Mouse (Mus musculus) lung, postnatal 10 days (tissue): Measurements from ENCODE around the gene 2900026A02Rik.

Experiments used
- DNase-seq: peaks from one replicate; pipeline ENCODE4 v3.0.0; 2021

2900026A02Rik gene

GRCm38 (mm10) chr5:113119861-113120465, 101.1 kb downstream of the 2900026A02Rik start:
- no peak for DNase-seq

GRCm38 (mm10) chr5:113119291-113119690, 101.7 kb downstream of the 2900026A02Rik start:
- DNase-seq, result no peak

DNA sequence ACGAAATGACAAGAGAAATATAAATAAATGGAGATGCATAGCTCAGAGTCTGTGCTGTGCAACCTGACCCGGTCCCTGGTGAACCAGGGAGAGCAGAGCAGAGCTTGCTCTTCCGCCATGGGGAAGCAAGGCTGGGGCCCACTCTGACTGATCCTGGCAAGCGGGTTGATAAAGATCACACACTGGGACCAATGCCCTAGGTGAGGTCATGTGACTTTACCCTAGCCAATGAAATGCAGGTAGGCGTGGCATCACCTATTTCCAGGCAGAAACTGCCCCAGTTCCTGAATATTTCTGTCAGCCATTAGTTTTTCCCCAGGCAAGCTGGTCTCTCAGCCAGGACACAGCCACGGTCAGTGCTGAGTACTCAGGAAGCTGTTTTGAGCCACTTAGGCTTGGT, 102.3 kb downstream of the 2900026A02Rik start:
- no peak for DNase-seq

- DNase-seq, result no peak
Observed at GRCm38 (mm10) chr5:113117361-113117760, 103.7 kb downstream of the 2900026A02Rik start.

GRCm38 (mm10) chr5:113115896-113116295, 105.1 kb downstream of the 2900026A02Rik start:
- no peak for DNase-seq

DNA sequence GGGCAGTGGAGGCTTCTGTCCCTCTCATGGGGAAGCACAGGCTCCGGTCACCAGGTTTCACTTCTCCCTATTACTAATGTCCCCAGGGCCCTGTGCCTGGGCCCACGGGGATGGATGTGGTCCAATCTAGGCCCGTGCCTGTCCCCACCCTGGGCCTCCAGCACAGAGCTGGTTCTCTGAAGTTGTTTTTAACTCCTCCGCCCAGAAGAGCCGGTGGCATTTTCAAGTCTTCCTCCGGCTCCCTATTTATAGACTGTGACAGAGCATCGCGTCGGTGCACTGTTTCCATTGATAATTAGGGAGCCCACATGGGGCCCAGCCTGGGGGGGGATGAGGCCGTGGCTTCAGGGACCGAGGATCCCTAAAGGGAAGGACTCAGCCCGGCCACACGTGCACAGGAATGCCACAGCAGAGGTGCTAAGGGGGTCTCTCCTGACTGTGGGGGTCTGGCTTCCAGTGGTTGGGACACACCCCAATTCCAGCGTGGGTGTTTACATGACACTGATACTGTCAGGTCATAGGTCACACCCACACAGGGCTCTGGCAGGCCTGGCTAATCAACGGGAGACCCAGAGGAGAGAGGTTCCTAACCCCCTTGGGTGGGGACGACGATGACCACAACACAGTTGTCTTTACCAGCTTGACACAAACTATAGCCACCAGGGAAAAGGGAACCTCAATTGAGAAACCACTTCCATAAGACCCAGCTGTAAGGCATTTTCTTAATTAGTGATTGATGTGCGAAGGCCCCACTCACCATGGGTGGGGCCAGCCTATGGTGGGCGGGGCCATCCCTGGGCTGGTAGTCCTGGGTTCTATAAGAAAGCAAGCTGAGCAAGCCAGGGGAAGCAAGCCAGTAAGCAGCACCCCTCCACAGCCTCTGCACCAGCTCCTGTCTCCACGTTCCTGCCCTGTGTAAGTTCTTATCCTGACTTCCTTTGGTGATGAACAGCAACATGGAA, 106.5 kb downstream of the 2900026A02Rik start:
- DNase-seq, result no peak

- DNase-seq, result no peak
Observed at GRCm38 (mm10) chr5:113113120-113113519, 107.9 kb downstream of the 2900026A02Rik start.

- DNase-seq, result no peak
Observed at GRCm38 (mm10) chr5:113111336-113111735, 109.7 kb downstream of the 2900026A02Rik start.

- no peak for DNase-seq
Observed at GRCm38 (mm10) chr5:113110929-113111328, 110.1 kb downstream of the 2900026A02Rik start.

DNA sequence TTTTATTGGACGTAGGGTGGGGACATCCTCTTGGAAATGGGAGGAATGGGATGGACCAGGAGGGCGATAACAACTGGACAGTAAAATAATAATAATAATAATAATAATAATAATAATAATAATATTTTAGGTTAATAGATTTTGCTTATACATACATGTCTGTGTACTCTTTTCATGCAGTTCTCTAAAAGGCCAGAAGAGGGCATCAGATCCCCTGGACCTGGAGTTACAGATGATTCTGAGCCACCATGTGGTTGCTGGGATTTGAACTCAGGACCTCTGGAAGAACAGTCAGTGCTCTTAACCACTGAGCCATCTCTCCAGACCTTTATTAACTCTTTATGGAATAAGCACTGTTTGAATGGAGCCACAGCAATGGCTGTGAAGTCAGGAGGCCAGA, 111.4 kb downstream of the 2900026A02Rik start:
- DNase-seq, result peak; percentile 58

DNA sequence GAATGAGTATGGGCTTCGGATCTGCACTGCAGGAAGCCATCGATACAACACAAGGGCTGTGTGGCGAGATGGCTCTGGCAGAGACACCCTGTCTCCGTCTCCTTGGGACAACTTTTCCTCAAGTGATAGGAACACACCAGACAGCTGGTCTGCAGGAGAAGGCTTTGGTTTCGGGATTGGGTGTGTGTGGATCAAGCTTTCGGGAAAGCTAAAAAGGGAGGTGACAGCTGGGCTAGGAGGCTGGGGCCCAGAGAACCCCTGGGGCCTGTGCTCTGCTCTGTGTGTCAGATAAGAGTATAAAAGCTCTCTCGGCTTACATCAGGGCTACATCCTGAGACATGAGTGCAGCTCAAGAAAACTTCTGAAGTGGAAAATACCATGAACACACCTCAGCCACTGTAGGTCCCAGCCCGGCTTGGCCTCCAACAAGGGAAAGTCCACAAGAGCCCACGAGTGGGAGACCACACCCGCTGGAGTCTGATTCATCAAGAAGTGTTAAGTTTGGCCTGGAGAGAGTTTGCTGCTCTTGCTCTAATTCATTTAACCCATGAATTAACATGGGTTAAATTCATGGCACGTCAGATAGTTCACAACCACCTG, 112.8 kb downstream of the 2900026A02Rik start:
- DNase-seq, result no peak

DNA sequence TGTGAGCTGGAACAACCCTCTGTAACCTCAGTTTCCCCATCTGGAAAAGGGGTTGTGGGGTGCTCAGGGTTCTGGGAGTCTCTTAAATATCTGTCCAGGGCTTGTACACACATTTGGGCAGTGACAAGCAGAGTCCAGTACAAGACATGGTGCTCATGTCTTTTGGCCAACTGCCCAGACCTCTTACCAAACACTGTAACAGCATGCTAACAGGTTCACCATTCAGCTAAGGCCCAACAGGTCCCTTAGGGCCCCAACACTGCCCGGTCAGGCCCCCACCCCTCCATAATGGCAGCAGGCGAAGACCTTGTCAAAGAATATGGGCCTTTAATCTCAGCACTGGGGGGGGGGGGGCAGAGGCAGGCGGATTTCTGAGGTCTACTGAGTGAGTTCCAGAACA, 113.3 kb downstream of the 2900026A02Rik start:
- DNase-seq, result peak; percentile 55

GRCm38 (mm10) chr5:113106594-113106993, 114.4 kb downstream of the 2900026A02Rik start:
- no peak for DNase-seq

DNA sequence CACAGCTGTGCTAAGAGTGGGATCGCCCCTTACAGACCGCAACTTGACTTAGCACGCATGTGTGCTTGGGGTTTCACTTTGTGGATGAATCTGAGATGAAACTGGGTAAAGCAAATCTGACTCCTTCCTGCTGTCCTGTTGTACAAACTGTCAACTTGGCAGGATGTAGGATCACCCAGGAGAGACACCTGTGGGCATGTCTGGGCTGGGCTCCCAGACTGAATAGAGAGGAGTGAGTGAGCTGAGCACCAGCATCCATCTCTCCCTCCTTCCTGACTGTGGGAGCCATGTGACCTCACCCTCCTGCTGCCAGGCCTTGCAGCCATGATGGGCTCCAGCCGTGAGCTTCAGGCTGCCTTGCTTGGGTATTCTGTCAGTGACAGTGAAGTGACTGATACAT, 115.6 kb downstream of the 2900026A02Rik start:
- DNase-seq, result no peak

GRCm38 (mm10) chr5:113105035-113105434, 116.0 kb downstream of the 2900026A02Rik start:
- no peak for DNase-seq

DNA sequence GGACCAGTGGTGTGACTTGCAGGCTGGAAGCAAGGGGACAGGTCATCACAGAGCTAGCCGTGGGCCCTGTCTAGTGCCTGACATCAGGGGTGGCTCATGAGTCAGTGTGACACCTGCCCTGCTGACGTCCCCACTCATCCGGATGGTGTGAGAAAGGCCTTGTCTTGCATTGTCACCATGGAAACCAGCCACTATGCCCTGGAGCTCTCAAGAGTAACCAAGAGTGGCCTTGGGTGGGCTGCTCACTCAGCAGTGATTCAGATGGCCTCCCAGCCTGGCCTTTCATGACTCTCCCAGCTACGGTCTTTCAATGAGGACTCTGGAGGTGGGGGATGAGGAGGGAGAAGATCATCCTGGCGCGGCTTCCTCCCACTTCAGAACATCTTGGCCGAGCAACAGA, 118.6 kb downstream of the 2900026A02Rik start:
- no peak for DNase-seq

- no peak for DNase-seq
Observed at GRCm38 (mm10) chr5:113101457-113101856, 119.6 kb downstream of the 2900026A02Rik start.

- peak; percentile 59 for DNase-seq
Observed at GRCm38 (mm10) chr5:113100422-113100821, 120.6 kb downstream of the 2900026A02Rik start.

- DNase-seq, result peak; percentile 94
Observed at GRCm38 (mm10) chr5:113099546-113099945, 121.5 kb downstream of the 2900026A02Rik start.

DNA sequence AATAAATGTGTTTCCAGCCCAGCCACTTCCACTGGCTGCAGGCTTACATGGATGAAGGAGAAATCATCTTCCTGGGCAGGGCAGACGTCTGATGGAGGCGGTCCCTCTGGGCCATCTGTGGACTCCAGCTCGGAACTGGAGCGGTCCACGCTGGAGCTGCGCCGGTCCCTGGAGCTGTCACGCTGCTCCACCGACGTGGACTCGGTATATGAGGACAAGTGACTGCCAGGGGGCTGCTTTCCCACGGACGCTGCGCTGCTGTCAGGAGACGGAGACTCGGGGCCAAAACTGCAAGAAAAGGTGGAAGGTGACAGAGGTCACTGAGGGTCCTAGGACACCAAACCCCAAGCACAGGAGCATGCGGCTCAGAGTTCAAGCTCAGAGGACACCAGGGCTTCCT, 123.5 kb downstream of the 2900026A02Rik start:
- DNase-seq, result no peak

GRCm38 (mm10) chr5:113095456-113095855, 125.6 kb downstream of the 2900026A02Rik start:
- DNase-seq, result no peak

DNA sequence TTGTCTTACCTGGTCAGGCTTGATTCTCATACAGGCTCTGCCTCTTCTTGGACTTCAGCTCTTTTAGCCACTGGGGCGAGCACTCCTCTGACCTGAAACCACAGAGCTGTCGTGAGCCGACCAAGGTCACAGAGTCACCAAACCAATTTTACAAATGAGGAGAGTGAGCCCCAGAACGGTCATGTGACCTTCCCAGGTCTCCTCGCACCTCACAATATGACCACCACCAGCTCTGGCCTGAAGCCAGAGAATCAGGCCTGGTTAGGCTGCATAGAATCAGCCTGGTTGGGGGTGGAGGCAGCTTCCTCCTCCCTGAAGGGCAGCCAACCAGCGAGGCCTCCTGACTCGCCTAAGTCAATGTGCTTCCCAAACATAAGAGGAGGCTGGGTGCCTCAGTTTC, 128.6 kb downstream of the 2900026A02Rik start:
- no peak for DNase-seq

DNA sequence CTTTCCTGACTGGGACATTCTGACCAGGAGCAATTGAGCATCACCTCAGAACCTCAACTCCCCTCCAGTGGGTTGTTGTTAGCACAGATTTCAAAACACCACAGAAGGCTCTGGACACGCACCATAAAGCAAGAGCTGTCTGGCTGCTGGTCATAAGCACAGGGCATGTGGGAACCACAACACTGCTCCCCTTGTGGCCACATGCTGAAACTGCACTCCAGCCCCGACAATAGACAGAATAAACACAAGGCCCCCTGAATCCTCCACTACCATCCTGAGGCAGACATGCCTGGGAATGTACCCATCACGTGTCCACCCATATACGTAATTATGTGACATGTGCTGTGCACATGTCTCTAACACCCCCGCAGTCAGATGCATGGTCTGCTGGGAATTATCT, 129.9 kb downstream of the 2900026A02Rik start:
- DNase-seq, result peak; percentile 74

GRCm38 (mm10) chr5:113090750-113091149, 130.3 kb downstream of the 2900026A02Rik start:
- DNase-seq, result no peak
